Mouse (Mus musculus) lung, embryonic 15.5 days (tissue): ENCODE data around the gene Cab39l. TPM values are rescaled to one million over a fixed set of nuclear protein-coding genes. Genes with fewer than 3 reads are reported as not detected.
A peak's percentile ranks its signal among the peaks of the same experiment; 100 is the strongest.

ENCODE experiments used
- ATAC-seq: fragments of 200-750 bp; cut with Nextera tagmentation; 2 replicates; pipeline ENCODE4 v1.8.0; 2017; ENCODE audit warnings: moderate number of reproducible peaks, borderline replicate concordance; ENCODE audit not compliant: low FRiP score, low TSS enrichment; ENCODE audit errors: extremely low read depth
- H3K27ac ChIP-seq: fragments of 300-500 bp; sonication (generic); 2 replicates; pipeline ENCODE4 v1.5.1; 2015; ENCODE audit warnings: moderate library complexity, mild to moderate bottlenecking, inconsistent platforms
- H3K27me3 ChIP-seq: fragments of 300-500 bp; sonication (generic); 2 replicates; pipeline ENCODE4 v1.6.1; 2015; ENCODE audit warnings: inconsistent platforms
- H3K36me3 ChIP-seq: fragments of 300-500 bp; sonication (generic); 2 replicates; pipeline ENCODE4 v1.6.1; 2015; ENCODE audit warnings: inconsistent platforms
- H3K4me1 ChIP-seq: fragments of 300-500 bp; sonication (generic); 2 replicates; pipeline ENCODE4 v1.6.1; 2015; ENCODE audit warnings: inconsistent platforms
- H3K4me2 ChIP-seq: fragments of 300-500 bp; sonication (generic); 2 replicates; pipeline ENCODE4 v1.6.1; 2015; ENCODE audit warnings: inconsistent platforms, mild to moderate bottlenecking, moderate library complexity
- H3K4me3 ChIP-seq: fragments of 300-500 bp; sonication (generic); 2 replicates; pipeline ENCODE4 v1.5.1; 2015; ENCODE audit warnings: mild to moderate bottlenecking, inconsistent platforms
- H3K9ac ChIP-seq: fragments of 300-500 bp; sonication (generic); 2 replicates; pipeline ENCODE4 v1.6.1; 2015; ENCODE audit warnings: inconsistent platforms
- H3K9me3 ChIP-seq: fragments of 300-500 bp; sonication (generic); 2 replicates; pipeline ENCODE4 v1.6.1; 2016; ENCODE audit warnings: inconsistent platforms
- WGBS: fragments of 180-500 bp; shearing (Covaris S2); methylation state at CpG from one replicate; pipeline ENCODE4 v1.1.7; 2015; 5-methylcytosine and 5-hydroxymethylcytosine counted together
- polyA plus RNA-seq: library from polyadenylated mRNA; unstranded; fragments of >200 nt; fragmentation: Nextera tagmentation; extraction: Ambion mirVana; gene quantifications from 2 replicates; pipeline ENCODE4 v1.2.1, GENCODE M21; 2015

Cab39l gene
- polyA plus RNA-seq, 1 experiment from 2014 or later: 44.7 TPM

- Histone ChIP-seq H3K9ac (no peak overlapping the region), H3K9me3 (no peaks in the 10 kb centered on the region), H3K4me3 (no peak overlapping the region), H3K27me3 (no peaks in the 10 kb centered on the region), H3K4me2 (no peak overlapping the region), H3K4me1 (peaks cover 5% of the 10 kb centered on the region; the same call in 1 of the 2 replicates), H3K36me3 (0 out of 2 replicates have a peak, but pooled peaks cover 2% of the 10 kb centered on the region), H3K27ac (peak overlapping the region; percentile 67)
- WGBS: 47% methylated on average over 5 of the region's 5 CpGs
- peak; percentile 83 for ATAC-seq
Observed at GRCm38 (mm10) chr14:59525843-59526242, 85.1 kb downstream of the Cab39l start.

- 0 out of 2 replicates have a peak, but pooled peaks cover 2% of the 10 kb centered on the region for H3K36me3 ChIP-seq
- H3K4me3 ChIP-seq: no peak overlapping the region
- no peaks in the 10 kb centered on the region for H3K27me3 ChIP-seq
- no peaks in the 10 kb centered on the region for H3K9me3 ChIP-seq
- no peak overlapping the region for H3K4me2 ChIP-seq
- WGBS: 21% methylated on average over 1 of the region's 1 CpGs
- ATAC-seq: no peak
- no peak overlapping the region for H3K9ac ChIP-seq
- H3K4me1 ChIP-seq: peaks cover 23% of the 10 kb centered on the region; the same call in 1 of the 2 replicates
- H3K27ac ChIP-seq: peak overlapping the region; percentile 33; the same call in 1 of the 2 replicates
Observed at GRCm38 (mm10) chr14:59530801-59531200, 90.0 kb downstream of the Cab39l start.

DNA sequence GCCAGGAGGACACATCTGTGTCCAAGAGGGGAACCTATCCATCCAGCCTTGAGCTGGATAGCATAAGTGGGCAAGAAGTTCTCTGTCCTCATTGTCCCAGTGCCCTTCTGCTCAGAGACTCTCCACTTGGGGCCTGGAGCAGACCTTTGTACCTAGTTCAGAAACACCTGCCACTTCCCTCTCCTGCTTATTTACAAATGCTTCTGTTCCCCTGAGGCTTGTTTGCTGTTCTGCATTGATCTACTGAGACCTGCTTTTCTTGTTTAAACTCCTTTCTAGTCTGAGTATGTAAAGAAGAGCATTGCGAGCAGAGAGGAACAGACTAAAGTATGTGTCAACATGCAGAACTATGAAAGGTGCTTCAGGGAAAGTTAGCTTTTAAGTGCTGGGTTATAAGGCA lies 92.2 kb downstream of the Cab39l start:
- ATAC-seq: no peak
- H3K4me2 ChIP-seq: no peak overlapping the region
- no peaks in the 10 kb centered on the region for H3K27me3 ChIP-seq
- H3K9me3 ChIP-seq: no peaks in the 10 kb centered on the region
- H3K9ac ChIP-seq: no peak overlapping the region
- WGBS: 62% methylated on average over 1 of the region's 1 CpGs
- H3K4me3 ChIP-seq: no peak overlapping the region
- peaks cover 29% of the 10 kb centered on the region; the same call in 1 of the 2 replicates for H3K4me1 ChIP-seq
- 0 out of 2 replicates have a peak, but pooled peaks cover 2% of the 10 kb centered on the region for H3K36me3 ChIP-seq
- H3K27ac ChIP-seq: peak overlapping the region; percentile 51

DNA sequence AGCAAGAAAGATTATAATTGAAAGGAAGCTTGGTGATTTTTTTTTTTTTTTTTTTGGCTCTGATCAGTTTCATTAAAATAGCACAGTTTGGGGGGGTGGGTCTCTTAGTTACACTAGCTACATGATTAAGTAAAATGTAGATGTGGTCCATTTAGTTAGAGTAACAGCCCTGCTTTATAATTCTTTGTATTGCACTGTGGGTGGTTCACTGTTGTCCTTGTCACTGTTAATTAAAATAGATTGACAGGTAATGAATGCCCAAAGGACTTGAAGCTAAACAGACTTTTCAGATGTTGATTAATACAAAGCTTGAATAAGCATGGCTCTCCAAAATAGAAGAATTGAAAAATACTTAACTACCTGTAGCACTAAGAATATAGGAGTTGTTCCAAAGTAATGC lies 93.1 kb downstream of the Cab39l start:
- no peak overlapping the region for H3K4me3 ChIP-seq
- H3K9ac ChIP-seq: no peak overlapping the region
- no peak overlapping the region for H3K4me2 ChIP-seq
- no peaks in the 10 kb centered on the region for H3K9me3 ChIP-seq
- no peaks in the 10 kb centered on the region for H3K36me3 ChIP-seq
- peaks cover 29% of the 10 kb centered on the region; the same call in 1 of the 2 replicates for H3K4me1 ChIP-seq
- H3K27ac ChIP-seq: no peak overlapping the region
- ATAC-seq: no peak
- H3K27me3 ChIP-seq: no peaks in the 10 kb centered on the region

DNA sequence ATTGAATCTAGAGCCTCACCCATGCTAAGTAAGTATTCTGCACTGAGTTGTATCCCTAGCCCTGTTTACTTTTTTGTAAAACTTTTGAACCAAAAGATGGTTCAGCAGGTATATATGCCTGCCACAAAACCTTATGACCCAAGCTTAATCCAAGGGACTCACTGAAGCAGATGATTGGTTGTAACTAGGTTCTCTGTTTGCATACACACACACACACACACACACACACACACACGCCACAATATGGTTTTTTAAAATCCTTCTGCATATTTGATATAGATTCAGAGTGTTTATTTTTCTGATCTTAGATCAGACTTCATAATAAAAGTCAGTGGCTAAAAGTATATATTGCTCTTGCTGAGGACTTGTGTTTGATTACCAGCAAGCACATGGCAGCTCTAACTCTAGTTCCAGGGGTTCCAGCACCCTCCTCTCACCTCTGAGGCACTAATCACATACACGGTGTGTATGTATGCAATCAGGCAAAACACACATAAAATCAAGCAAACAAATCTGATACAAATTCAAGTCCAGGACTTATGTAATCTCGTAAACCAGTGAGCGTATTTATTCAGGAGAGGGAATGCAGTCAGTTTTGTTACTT lies 97.2 kb downstream of the Cab39l start:
- Histone ChIP-seq H3K27ac (peak overlapping the region; percentile 16), H3K36me3 (no peaks in the 10 kb centered on the region), H3K9me3 (no peaks in the 10 kb centered on the region), H3K9ac (no peak overlapping the region), H3K4me2 (no peak overlapping the region), H3K4me1 (peaks cover 12% of the 10 kb centered on the region; the same call in 1 of the 2 replicates), H3K4me3 (no peak overlapping the region), H3K27me3 (no peaks in the 10 kb centered on the region)
- 66% methylated on average over 4 of the region's 4 CpGs for WGBS
- ATAC-seq: no peak

DNA sequence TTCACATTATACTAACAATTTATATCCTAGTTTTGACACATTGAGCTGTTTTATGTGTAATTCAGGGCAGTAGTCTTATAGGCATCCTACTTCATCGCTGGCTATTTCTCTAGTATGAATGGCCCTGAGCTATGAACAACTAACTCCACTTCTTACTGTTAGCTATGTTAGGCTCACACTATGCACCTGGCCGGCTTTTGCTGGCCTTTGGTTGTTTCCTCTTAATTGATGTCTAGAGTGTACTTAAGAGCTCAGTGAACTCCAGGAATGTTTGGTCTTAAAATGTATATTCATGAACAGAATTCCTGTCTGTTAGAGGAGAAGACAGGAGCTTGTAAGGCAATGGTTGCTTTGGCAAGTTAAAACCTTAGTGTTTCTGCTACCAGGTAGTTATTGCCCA lies 99.5 kb downstream of the Cab39l start:
- no peak overlapping the region for H3K9ac ChIP-seq
- H3K4me2 ChIP-seq: no peak overlapping the region
- 0 out of 2 replicates have a peak, but pooled peaks cover 6% of the 10 kb centered on the region for H3K4me1 ChIP-seq
- H3K27me3 ChIP-seq: no peaks in the 10 kb centered on the region
- WGBS: 64% methylated on average over 2 of the region's 2 CpGs
- no peak for ATAC-seq
- no peak overlapping the region for H3K4me3 ChIP-seq
- no peaks in the 10 kb centered on the region for H3K36me3 ChIP-seq
- peak overlapping the region; percentile 34 for H3K27ac ChIP-seq
- no peaks in the 10 kb centered on the region for H3K9me3 ChIP-seq

GRCm38 (mm10) chr14:59540761-59541160 lies 100.0 kb downstream of the Cab39l start:
- WGBS: 50% methylated on average over 6 of the region's 6 CpGs
- Histone ChIP-seq H3K4me3 (no peak overlapping the region), H3K4me1 (0 out of 2 replicates have a peak, but pooled peaks cover 6% of the 10 kb centered on the region), H3K27ac (peak overlapping the region; percentile 34; the same call in 1 of the 2 replicates), H3K36me3 (no peaks in the 10 kb centered on the region), H3K27me3 (no peaks in the 10 kb centered on the region), H3K4me2 (no peak overlapping the region), H3K9ac (no peak overlapping the region), H3K9me3 (no peaks in the 10 kb centered on the region)
- ATAC-seq: no peak

GRCm38 (mm10) chr14:59543158-59543826 lies 102.5 kb downstream of the Cab39l start:
- Histone ChIP-seq H3K4me3 (no peak overlapping the region), H3K4me1 (no peaks in the 10 kb centered on the region), H3K27ac (peak overlapping the region; percentile 6; the same call in 1 of the 2 replicates), H3K9ac (no peak overlapping the region), H3K36me3 (no peaks in the 10 kb centered on the region), H3K4me2 (no peak overlapping the region), H3K9me3 (no peaks in the 10 kb centered on the region), H3K27me3 (no peaks in the 10 kb centered on the region)
- 75% methylated on average over 3 of the region's 3 CpGs for WGBS
- no peak for ATAC-seq

DNA sequence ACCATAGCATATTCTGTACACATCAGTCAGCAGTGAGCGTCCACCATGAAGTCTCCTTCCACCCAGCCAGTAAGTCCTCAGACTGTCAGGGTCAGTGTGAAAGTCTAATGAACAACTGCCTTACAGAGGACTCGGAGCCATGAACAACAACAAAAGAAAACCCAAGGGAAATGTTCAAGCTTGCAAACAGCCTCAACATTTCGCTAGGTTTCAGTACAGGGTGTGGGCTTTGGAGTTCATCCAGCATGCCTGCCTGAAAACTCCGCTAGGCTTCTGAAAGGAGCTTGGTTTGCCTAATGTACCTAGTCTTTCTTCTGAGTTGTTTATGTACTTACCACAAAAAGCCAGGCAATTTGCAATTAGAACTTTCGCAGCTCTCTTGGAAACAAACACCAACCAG lies 103.2 kb downstream of the Cab39l start:
- Histone ChIP-seq H3K9ac (no peak overlapping the region), H3K4me2 (no peak overlapping the region), H3K27me3 (no peaks in the 10 kb centered on the region), H3K27ac (peak overlapping the region; percentile 6; the same call in 1 of the 2 replicates), H3K9me3 (no peaks in the 10 kb centered on the region), H3K4me1 (peaks cover 6% of the 10 kb centered on the region), H3K36me3 (no peaks in the 10 kb centered on the region), H3K4me3 (no peak overlapping the region)
- WGBS: 70% methylated on average over 5 of the region's 5 CpGs
- no peak for ATAC-seq

GRCm38 (mm10) chr14:59546162-59546880 lies 105.5 kb downstream of the Cab39l start:
- no peak overlapping the region for H3K4me2 ChIP-seq
- peak overlapping the region; percentile 37 for H3K27ac ChIP-seq
- no peaks in the 10 kb centered on the region for H3K9me3 ChIP-seq
- 76% methylated on average over 7 of the region's 7 CpGs for WGBS
- no peak overlapping the region for H3K4me3 ChIP-seq
- no peak overlapping the region for H3K9ac ChIP-seq
- no peaks in the 10 kb centered on the region for H3K27me3 ChIP-seq
- H3K4me1 ChIP-seq: peaks cover 18% of the 10 kb centered on the region
- H3K36me3 ChIP-seq: no peaks in the 10 kb centered on the region
- ATAC-seq: no peak

DNA sequence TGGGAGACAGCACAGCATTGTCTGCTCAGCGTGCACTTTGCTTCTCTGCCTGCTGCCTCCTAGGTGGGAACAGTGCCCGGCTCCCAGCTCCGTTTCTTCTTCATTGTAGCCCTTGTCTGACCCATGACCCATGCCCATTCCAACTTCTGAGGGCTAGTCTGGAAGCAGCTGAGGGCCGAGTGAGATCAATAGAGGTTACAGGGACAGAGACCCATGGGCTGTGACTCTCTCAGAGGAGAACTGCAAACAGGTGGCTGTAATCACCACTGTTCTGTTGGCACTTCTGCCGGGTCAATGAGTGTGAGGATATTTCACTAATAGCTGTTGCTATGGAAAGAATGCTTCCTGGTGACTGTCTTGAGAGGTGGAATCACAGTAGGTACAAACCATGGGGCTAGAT lies 106.8 kb downstream of the Cab39l start:
- no peaks in the 10 kb centered on the region for H3K9me3 ChIP-seq
- WGBS: 49% methylated on average over 5 of the region's 5 CpGs
- ATAC-seq: no peak
- H3K9ac ChIP-seq: no peak overlapping the region
- H3K4me3 ChIP-seq: no peak overlapping the region
- H3K36me3 ChIP-seq: no peaks in the 10 kb centered on the region
- no peak overlapping the region for H3K27ac ChIP-seq
- no peaks in the 10 kb centered on the region for H3K27me3 ChIP-seq
- H3K4me2 ChIP-seq: no peak overlapping the region
- peaks cover 22% of the 10 kb centered on the region for H3K4me1 ChIP-seq

GRCm38 (mm10) chr14:59548532-59548931 lies 107.8 kb downstream of the Cab39l start:
- ATAC-seq: peak; percentile 12; the same call in 1 of the 2 replicates
- Histone ChIP-seq H3K9ac (no peak overlapping the region), H3K9me3 (no peaks in the 10 kb centered on the region), H3K4me2 (no peak overlapping the region), H3K4me3 (no peak overlapping the region), H3K4me1 (peaks cover 22% of the 10 kb centered on the region), H3K27ac (peak overlapping the region; percentile 72), H3K36me3 (no peaks in the 10 kb centered on the region), H3K27me3 (no peaks in the 10 kb centered on the region)
- WGBS: 34% methylated on average over 2 of the region's 2 CpGs
